Mouse (Mus musculus): ENCODE measurements around the gene Fam20c. TPM values are rescaled to one million over a fixed set of nuclear protein-coding genes. Genes with fewer than 3 reads are reported as not detected.

The Fam20c gene
- total RNA-seq, 2 experiments from 2014 or later: 32.2 to 33.9 TPM

Other genes starting within 250 kb of the Fam20c start
- not detected for gene 1700123K08Rik, start 189.8 kb upstream of the Fam20c start, total RNA-seq (2021)
- 10 to 100 TPM; 29.8 to 30.3 TPM for gene Zfp68, start 134.8 kb upstream of the Fam20c start, total RNA-seq (2021)
- gene A430033K04Rik, start 131.7 kb upstream of the Fam20c start, total RNA-seq (2021): 10 to 100 TPM; 15.2 to 16.5 TPM
- not detected for gene Gm5294, start 65.6 kb downstream of the Fam20c start, total RNA-seq (2021)
- 10 to 100 TPM; 45.8 to 45.9 TPM for gene Pdgfa, start 242.9 kb downstream of the Fam20c start, total RNA-seq (2021)